Mouse (Mus musculus) liver, embryonic 16.5 days (tissue): ENCODE results near the gene Gm9970. TPM values are rescaled to one million over a fixed set of nuclear protein-coding genes. Genes with fewer than 3 reads are reported as not detected.

Experiments
- ATAC-seq: fragments of 200-750 bp; cut with Nextera tagmentation; 2 replicates; pipeline ENCODE4 v1.8.0; 2017; ENCODE audit warnings: low read depth, mild to moderate bottlenecking, moderate number of reproducible peaks, moderate library complexity
- H3K27ac ChIP-seq: fragments of 300-500 bp; sonication (generic); 2 replicates; pipeline ENCODE4 v1.5.1; 2014; ENCODE audit warnings: mild to moderate bottlenecking, low read length
- H3K27me3 ChIP-seq: fragments of 300-500 bp; sonication (generic); 2 replicates; pipeline ENCODE4 v1.6.1; 2014; ENCODE audit warnings: low read depth, low read length, mixed read lengths; ENCODE audit not compliant: control insufficient read depth, insufficient read depth
- H3K36me3 ChIP-seq: fragments of 300-500 bp; sonication (generic); 2 replicates; pipeline ENCODE4 v1.6.1; 2014; ENCODE audit warnings: mild to moderate bottlenecking; ENCODE audit not compliant: control insufficient read depth, insufficient read depth
- H3K4me1 ChIP-seq: fragments of 300-500 bp; sonication (generic); 2 replicates; pipeline ENCODE4 v1.6.1; 2014; ENCODE audit warnings: low read depth, low read length, mixed read lengths; ENCODE audit not compliant: control insufficient read depth
- H3K4me2 ChIP-seq: fragments of 300-500 bp; sonication (generic); 2 replicates; pipeline ENCODE4 v1.6.1; 2014; ENCODE audit warnings: low read depth, low read length, mixed read lengths
- H3K4me3 ChIP-seq: fragments of 300-500 bp; sonication (generic); 2 replicates; pipeline ENCODE4 v1.5.1; 2014; ENCODE audit warnings: low read depth, mild to moderate bottlenecking, low read length
- H3K9ac ChIP-seq: fragments of 300-500 bp; sonication (generic); 2 replicates; pipeline ENCODE4 v1.6.1; 2014; ENCODE audit warnings: low read depth, low read length
- H3K9me3 ChIP-seq: fragments of 300-500 bp; sonication (generic); replicated peaks from 2 replicates; pipeline ENCODE4 v1.6.1; 2016; ENCODE audit warnings: low read length; ENCODE audit not compliant: control insufficient read depth
- WGBS: fragments of 180-500 bp; shearing (Covaris S2); extraction: QIAGEN DNeasy Blood & Tissue Kit; methylation state at CpG from one replicate; pipeline ENCODE4 v1.1.7; 2014; ENCODE audit not compliant: insufficient replicate concordance; 5-methylcytosine and 5-hydroxymethylcytosine counted together
- polyA plus RNA-seq: library from polyadenylated mRNA; unstranded; fragments of >200 nt; fragmentation: Nextera tagmentation; extraction: Ambion mirVana; gene quantifications from 2 replicates; pipeline ENCODE4 v1.2.1, GENCODE M21; 2015

Gene Gm9970
- polyA plus RNA-seq, 1 experiment from 2014 or later = not detected

GRCm38 (mm10) chr5:31250716-31251115 is 9.7 kb upstream of the Gm9970 start:
- Histone ChIP-seq H3K9ac (no peak overlapping the region), H3K27me3 (no peaks in the 10 kb centered on the region), H3K4me2 (no peak overlapping the region), H3K36me3 (peaks cover 36% of the 10 kb centered on the region), H3K27ac (no peak overlapping the region), H3K4me3 (no peak overlapping the region), H3K4me1 (peaks cover 3% of the 10 kb centered on the region), H3K9me3 (no peaks in the 10 kb centered on the region)
- WGBS = 73% methylated on average over 4 of the region's 4 CpGs
- ATAC-seq = no peak

DNA sequence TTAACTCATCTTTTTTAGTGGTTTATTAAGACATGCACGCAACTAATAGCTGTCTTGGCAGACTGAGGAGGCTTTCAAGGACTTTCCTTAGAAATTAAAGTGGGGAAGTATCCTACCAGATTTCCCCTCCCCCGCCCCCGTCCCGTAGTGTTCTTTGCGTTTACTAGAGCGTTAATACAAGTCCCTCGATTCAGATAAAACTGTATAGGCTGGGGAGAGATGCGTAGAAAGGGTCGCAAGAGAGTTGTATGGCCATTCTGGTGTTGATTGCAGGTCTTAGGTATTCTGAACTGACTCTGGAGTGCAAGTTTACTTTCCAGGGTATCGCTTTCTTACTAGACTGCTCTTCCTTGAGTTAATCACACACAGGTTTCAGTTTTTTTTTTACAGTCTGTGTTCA is 1.2 kb upstream of the Gm9970 start:
- Histone ChIP-seq H3K36me3 (peaks cover 14% of the 10 kb centered on the region), H3K9ac (peak overlapping the region; percentile 99), H3K9me3 (no peaks in the 10 kb centered on the region), H3K4me3 (peak overlapping the region; percentile 99), H3K27me3 (no peaks in the 10 kb centered on the region), H3K4me1 (peaks cover 10% of the 10 kb centered on the region), H3K4me2 (peak overlapping the region; percentile 94), H3K27ac (no peak overlapping the region)
- WGBS = 25% methylated on average over 10 of the region's 10 CpGs
- no peak for ATAC-seq

DNA sequence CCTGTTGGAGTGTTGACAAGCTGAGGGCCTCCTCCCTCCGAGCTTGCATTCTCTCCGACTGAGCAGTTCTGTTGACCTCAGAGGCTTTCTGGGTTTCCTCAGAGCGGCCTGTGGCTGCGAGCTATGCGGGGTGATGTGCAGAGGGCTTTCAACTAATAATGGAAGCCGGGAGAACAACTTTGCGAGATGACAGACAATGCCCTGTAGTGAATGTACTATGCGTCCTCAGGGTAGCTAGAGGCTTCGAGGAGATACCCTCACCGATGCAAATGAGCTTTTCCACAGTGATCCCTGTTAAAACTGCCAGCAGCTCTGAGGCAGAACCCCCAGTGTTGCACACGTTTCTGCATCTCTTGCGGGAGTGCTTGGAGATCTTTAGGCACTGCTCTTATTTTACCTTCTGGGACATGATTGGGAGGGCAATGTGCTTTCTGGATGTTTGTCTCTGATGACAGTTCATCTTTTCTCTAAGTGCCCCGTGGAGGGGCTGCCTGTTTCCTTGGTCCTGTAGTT is 546 bp upstream of the Gm9970 start:
- no peaks in the 10 kb centered on the region for H3K27me3 ChIP-seq
- ATAC-seq = no peak
- under 1% methylated on average over 13 of the region's 13 CpGs for WGBS
- H3K4me1 ChIP-seq = peaks cover 10% of the 10 kb centered on the region
- peak overlapping the region; percentile 50 for H3K27ac ChIP-seq
- H3K9me3 ChIP-seq = no peaks in the 10 kb centered on the region
- peak overlapping the region; percentile 99 for H3K4me3 ChIP-seq
- H3K9ac ChIP-seq = peak overlapping the region; percentile 99
- H3K36me3 ChIP-seq = peaks cover 14% of the 10 kb centered on the region
- peak overlapping the region; percentile 94 for H3K4me2 ChIP-seq

- Histone ChIP-seq H3K36me3 (no peaks in the 10 kb centered on the region), H3K4me3 (no peak overlapping the region), H3K27ac (no peak overlapping the region), H3K4me1 (no peaks in the 10 kb centered on the region; the same call in 1 of the 2 replicates), H3K4me2 (no peak overlapping the region), H3K27me3 (no peaks in the 10 kb centered on the region), H3K9ac (no peak overlapping the region), H3K9me3 (no peaks in the 10 kb centered on the region)
- ATAC-seq = no peak
- WGBS = 63% methylated on average over 1 of the region's 1 CpGs
These were observed 14.4 kb downstream of the Gm9970 start for GRCm38 (mm10) chr5:31226641-31227040.

DNA sequence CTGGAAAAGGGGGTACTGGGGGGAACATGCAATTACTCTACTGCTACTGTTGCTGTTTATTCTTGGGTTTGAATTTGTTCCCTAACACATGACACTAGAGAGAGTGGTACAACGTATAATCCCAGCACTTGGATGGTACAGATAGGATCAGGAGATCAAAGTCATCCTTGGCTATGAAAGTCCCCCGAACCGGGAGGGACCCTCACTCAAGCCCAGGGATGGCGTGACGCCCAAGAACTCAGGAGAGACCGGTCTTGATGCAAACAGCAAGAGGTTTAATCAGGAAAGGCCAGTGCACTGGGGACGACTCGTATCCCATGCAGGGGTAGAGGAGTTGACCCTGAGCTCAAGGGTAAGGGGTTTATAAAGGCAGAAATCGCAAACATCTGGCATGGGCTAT is 18.3 kb downstream of the Gm9970 start:
- Histone ChIP-seq H3K4me3 (no peak overlapping the region), H3K27me3 (no peaks in the 10 kb centered on the region), H3K4me1 (peaks cover 20% of the 10 kb centered on the region), H3K9ac (no peak overlapping the region), H3K4me2 (no peak overlapping the region), H3K27ac (no peak overlapping the region), H3K36me3 (no peaks in the 10 kb centered on the region), H3K9me3 (no peaks in the 10 kb centered on the region)
- WGBS = 86% methylated on average over 9 of the region's 9 CpGs
- ATAC-seq = no peak

DNA sequence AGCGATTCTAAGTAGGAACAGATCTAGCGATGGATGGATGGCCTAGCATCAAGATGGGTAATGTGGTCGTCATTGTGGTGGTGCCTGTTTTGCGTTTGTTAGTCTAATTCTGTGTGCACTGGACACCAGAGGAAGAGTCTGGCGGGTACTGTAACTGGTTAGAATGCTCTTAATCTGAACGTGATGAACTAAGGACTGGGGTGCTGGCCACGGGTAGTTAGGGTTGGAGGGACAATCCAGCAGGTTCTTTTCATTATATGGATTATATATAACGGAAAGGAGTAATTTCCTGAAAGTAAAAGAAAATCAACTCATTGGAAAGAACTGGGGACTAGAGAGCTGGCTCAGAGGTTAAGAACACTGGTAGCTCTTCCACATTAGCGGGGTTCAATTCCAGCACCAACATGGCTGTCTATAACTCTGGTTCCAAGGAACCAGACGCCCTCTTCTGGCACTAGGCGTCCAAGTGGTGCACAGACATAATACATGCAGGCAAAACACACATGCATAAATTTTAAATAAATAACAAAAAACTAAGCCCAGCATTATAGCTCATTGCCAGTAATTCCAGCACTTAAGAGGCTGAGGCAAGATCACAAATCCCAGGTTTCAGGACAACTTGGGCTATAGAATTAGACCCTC is 19.6 kb downstream of the Gm9970 start:
- H3K4me1 ChIP-seq = peaks cover 25% of the 10 kb centered on the region
- H3K9me3 ChIP-seq = no peaks in the 10 kb centered on the region
- no peaks in the 10 kb centered on the region; the same call in 1 of the 2 replicates for H3K36me3 ChIP-seq
- H3K9ac ChIP-seq = peak overlapping the region; percentile 85
- H3K4me2 ChIP-seq = peak overlapping the region; percentile 88
- H3K27ac ChIP-seq = peak overlapping the region; percentile 90
- H3K4me3 ChIP-seq = peak overlapping the region; percentile 100
- 16% methylated on average over 11 of the region's 11 CpGs for WGBS
- ATAC-seq = no peak
- no peaks in the 10 kb centered on the region for H3K27me3 ChIP-seq

DNA sequence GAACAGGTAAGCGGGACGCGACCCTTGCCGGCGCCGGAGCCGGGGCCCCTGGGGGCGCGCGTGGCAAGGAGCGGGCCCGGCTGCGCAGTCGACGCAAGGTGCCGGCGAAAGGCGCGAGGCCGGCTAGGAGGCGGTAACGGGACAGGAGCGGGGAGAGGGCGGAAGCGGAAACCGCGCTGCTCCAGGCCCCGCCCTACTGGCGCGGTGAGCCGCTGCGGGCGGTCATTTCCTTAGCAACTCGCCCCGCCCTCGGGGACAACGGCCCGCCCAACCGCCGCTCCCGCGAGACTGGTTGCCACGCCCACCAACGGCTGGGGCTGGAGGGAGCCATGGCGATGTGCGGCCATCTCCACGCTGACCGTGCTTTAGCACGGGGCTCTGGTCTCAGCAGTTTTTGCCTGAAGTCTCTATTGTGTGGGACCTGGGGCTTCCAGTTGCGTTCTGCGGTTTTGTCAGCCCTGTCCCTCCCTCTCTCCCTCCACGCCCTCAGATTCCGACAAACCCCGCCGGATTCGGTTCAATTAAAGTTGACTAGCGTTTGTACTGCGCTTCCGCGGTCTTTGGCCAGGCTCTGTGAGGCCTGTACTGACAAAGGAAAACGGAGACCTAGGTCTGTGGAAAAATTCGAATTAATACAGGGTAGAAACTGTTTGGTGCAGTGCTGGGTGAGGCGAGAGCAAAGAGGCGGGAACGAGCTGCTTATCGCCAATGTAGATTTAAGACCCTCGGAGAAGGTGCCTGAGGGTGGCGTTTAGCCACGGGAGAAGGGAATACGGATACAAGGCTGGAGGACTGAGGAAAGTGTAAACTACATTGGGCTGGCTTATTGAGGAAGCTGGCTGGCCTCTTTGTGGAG is 20.4 kb downstream of the Gm9970 start, which contains the start of gene Ppm1g:
Gene Ppm1g (minus strand): TSS at position 240 of the 856 bp plus-strand sequence.
- H3K27ac ChIP-seq = peak within 1 kb of the TSS; percentile 94
- peak within 1 kb of the TSS; percentile 96 for H3K9ac ChIP-seq
- peaks cover 31% of the 10 kb centered on the region for H3K4me1 ChIP-seq
- peak within 1 kb of the TSS; percentile 91 for H3K4me2 ChIP-seq
- peak; percentile 95 for ATAC-seq
- H3K27me3 ChIP-seq = no peaks in the 10 kb centered on the region
- no peaks in the 10 kb centered on the region; the same call in 1 of the 2 replicates for H3K36me3 ChIP-seq
- peak within 1 kb of the TSS; percentile 100 for H3K4me3 ChIP-seq
- WGBS = under 1% methylated on average over 69 of the region's 70 CpGs
- no peaks in the 10 kb centered on the region for H3K9me3 ChIP-seq

- H3K27me3 ChIP-seq = no peaks in the 10 kb centered on the region
- peaks cover 31% of the 10 kb centered on the region for H3K4me1 ChIP-seq
- H3K9me3 ChIP-seq = no peaks in the 10 kb centered on the region
- peak overlapping the region; percentile 91 for H3K4me2 ChIP-seq
- H3K36me3 ChIP-seq = no peaks in the 10 kb centered on the region; the same call in 1 of the 2 replicates
- peak overlapping the region; percentile 94 for H3K27ac ChIP-seq
- peak overlapping the region; percentile 96 for H3K9ac ChIP-seq
- H3K4me3 ChIP-seq = peak overlapping the region; percentile 100
- 0% methylated on average over 40 of the region's 40 CpGs for WGBS
- peak; percentile 30 for ATAC-seq
These were observed 21.1 kb downstream of the Gm9970 start for GRCm38 (mm10) chr5:31219911-31220447.
